Mouse (Mus musculus) adrenal gland, adult (tissue): ENCODE measurements around the gene Snx4.

ENCODE experiments used
- DNase-seq, 2 experiments: peaks; one replicate each; pipeline ENCODE4 v3.0.0; 2022 to 2023; ENCODE audit warnings: low spot score in 1 of 2; ENCODE audit not compliant: inconsistent age in 2 of 2

Gene Snx4

GRCm38 (mm10) chr16:33267616-33268253 lies 16.5 kb downstream of the Snx4 start:
- DNase-seq = no peak

GRCm38 (mm10) chr16:33271824-33272223 lies 20.6 kb downstream of the Snx4 start:
- no peak for DNase-seq

- DNase-seq = no peak
Measured at GRCm38 (mm10) chr16:33283079-33283478, 31.8 kb downstream of the Snx4 start.

- DNase-seq = no peak
Measured at GRCm38 (mm10) chr16:33288536-33288935, 37.3 kb downstream of the Snx4 start.

- DNase-seq = no peak
Measured at GRCm38 (mm10) chr16:33289981-33290380, 38.7 kb downstream of the Snx4 start.

GRCm38 (mm10) chr16:33292241-33292640 lies 41.0 kb downstream of the Snx4 start:
- no peak for DNase-seq

- no peak for DNase-seq
Measured at GRCm38 (mm10) chr16:33294681-33295080, 43.4 kb downstream of the Snx4 start.

GRCm38 (mm10) chr16:33295321-33295720 lies 44.1 kb downstream of the Snx4 start:
- no peak for DNase-seq

GRCm38 (mm10) chr16:33297493-33297892 lies 46.3 kb downstream of the Snx4 start:
- DNase-seq = no peak

GRCm38 (mm10) chr16:33306633-33307070 lies 55.4 kb downstream of the Snx4 start:
- peak; percentile 65 to 91 for DNase-seq

- DNase-seq = no peak
Measured at GRCm38 (mm10) chr16:33307761-33308160, 56.5 kb downstream of the Snx4 start.

- DNase-seq = no peak
Measured at GRCm38 (mm10) chr16:33309066-33309465, 57.8 kb downstream of the Snx4 start.

GRCm38 (mm10) chr16:33315611-33316010 lies 64.4 kb downstream of the Snx4 start:
- no peak for DNase-seq

- DNase-seq = no peak
Measured at GRCm38 (mm10) chr16:33317646-33318045, 66.4 kb downstream of the Snx4 start.

GRCm38 (mm10) chr16:33318059-33318458 lies 66.8 kb downstream of the Snx4 start:
- DNase-seq = no peak

- DNase-seq = no peak
Measured at GRCm38 (mm10) chr16:33325704-33326455, 74.6 kb downstream of the Snx4 start.

GRCm38 (mm10) chr16:33326589-33326988 lies 75.3 kb downstream of the Snx4 start:
- no peak for DNase-seq

- DNase-seq = no peak
Measured at GRCm38 (mm10) chr16:33327101-33327500, 75.9 kb downstream of the Snx4 start.

GRCm38 (mm10) chr16:33333015-33333414 lies 81.8 kb downstream of the Snx4 start:
- DNase-seq = no peak

GRCm38 (mm10) chr16:33337177-33337576 lies 85.9 kb downstream of the Snx4 start:
- DNase-seq = peak; percentile 74 to 86

- no peak for DNase-seq
Measured at GRCm38 (mm10) chr16:33337681-33338080, 86.4 kb downstream of the Snx4 start.

GRCm38 (mm10) chr16:33338492-33338891 lies 87.2 kb downstream of the Snx4 start:
- no peak for DNase-seq

GRCm38 (mm10) chr16:33339476-33339875 lies 88.2 kb downstream of the Snx4 start:
- DNase-seq = no peak
